Mouse (Mus musculus): ENCODE results near the gene Scarf2.

- TF ChIP-seq CTCF (IDR thresholded peaks at IDR 0.05; ENCODE audit: low read depth, low read length) = no peak
- TF ChIP-seq GATA2 (IDR thresholded peaks at IDR 0.05; ENCODE audit: borderline replicate concordance, low read depth, low read length) = no peak
Measured at GRCm38 (mm10) chr16:17828229-17828628, 31.1 kb downstream of the Scarf2 start.

All from G1E (cell line).